Mouse (Mus musculus) liver, adult 2 months (tissue): Measurements from ENCODE around the gene Sgcg. TPM values are rescaled to one million over a fixed set of nuclear protein-coding genes. Genes with fewer than 3 reads are reported as not detected.

Experiments used
- DNase-seq: peaks from one replicate; pipeline ENCODE4 v3.0.0-alpha.2; 2011; ENCODE audit warnings: low read depth, low spot score; ENCODE audit errors: extremely low read depth
- H3K27ac ChIP-seq: fragments of 200-500 bp; replicated peaks from 2 replicates; pipeline ENCODE4 v1.5.1; 2012; ENCODE audit warnings: low read depth, mild to moderate bottlenecking, control low read depth, inconsistent platforms, low read length; ENCODE audit not compliant: insufficient read depth
- H3K27me3 ChIP-seq: fragments of 200-500 bp; 2 replicates; pipeline ENCODE4 v1.6.1; 2012; ENCODE audit warnings: mild to moderate bottlenecking, moderate library complexity, low read length, inconsistent platforms; ENCODE audit not compliant: control insufficient read depth, insufficient read depth
- H3K36me3 ChIP-seq: fragments of 200-500 bp; 2 replicates; pipeline ENCODE4 v1.6.1; 2012; ENCODE audit warnings: low read length, inconsistent platforms; ENCODE audit not compliant: control insufficient read depth, insufficient read depth
- H3K4me1 ChIP-seq: fragments of 200-500 bp; 2 replicates; pipeline ENCODE4 v1.6.1; 2011; ENCODE audit warnings: low read length; ENCODE audit not compliant: control insufficient read depth, insufficient read depth
- H3K4me3 ChIP-seq: fragments of 200-500 bp; 2 replicates; pipeline ENCODE4 v1.5.1; 2011; ENCODE audit warnings: low read depth, mild to moderate bottlenecking, control low read depth, low read length, moderate library complexity; ENCODE audit not compliant: insufficient read depth
- H3K79me2 ChIP-seq: fragments of 200-500 bp; 2 replicates; pipeline ENCODE4 v1.6.1; 2012; ENCODE audit warnings: inconsistent platforms, mild to moderate bottlenecking, low read length, moderate library complexity; ENCODE audit not compliant: control insufficient read depth, insufficient read depth
- H3K9ac ChIP-seq: fragments of 200-500 bp; 2 replicates; pipeline ENCODE4 v1.6.1; 2012; ENCODE audit warnings: low read depth, mild to moderate bottlenecking, control low read depth, inconsistent platforms, low read length
- CTCF ChIP-seq: fragments of 200-500 bp; IDR thresholded peaks from 2 replicates; pipeline ENCODE4 v1.5.1; 2011; ENCODE audit warnings: low read depth, low read length, control low read depth
- POLR2A ChIP-seq: fragments of 200-500 bp; IDR thresholded peaks from 2 replicates; pipeline ENCODE4 v1.6.1; 2011; ENCODE audit warnings: low read length, control low read depth; ENCODE audit not compliant: insufficient read depth; ENCODE audit errors: extremely low read depth
- WGBS: fragments of 180-500 bp; shearing (Covaris S2); methylation state at CpG from one replicate; pipeline ENCODE4 v1.1.7; 2018; 5-methylcytosine and 5-hydroxymethylcytosine counted together
- polyA plus RNA-seq: library from polyadenylated mRNA; depleted of rRNA; stranded (reverse); fragments of >200 nt; gene quantifications from 2 replicates; pipeline ENCODE4 v1.2.3, GENCODE M21; 2012
- total RNA-seq: library from RNA; depleted of rRNA; stranded (reverse); fragments of >200 nt; gene quantifications from 2 replicates; pipeline ENCODE4 v1.2.3, GENCODE M21; 2014

Gene Sgcg
- total and polyA plus RNA-seq, 2 experiments: 0.18 TPM; not detected in 1

GRCm38 (mm10) chr14:61229763-61230162 lies 28.5 kb downstream of the Sgcg start:
- Histone ChIP-seq H3K27ac (no peak overlapping the region), H3K36me3 (no peaks in the 10 kb centered on the region), H3K79me2 (no peaks in the 10 kb centered on the region), H3K27me3 (0 out of 2 replicates have a peak, but pooled peaks cover 2% of the 10 kb centered on the region), H3K4me3 (no peak overlapping the region), H3K9ac (no peak overlapping the region), H3K4me1 (no peaks in the 10 kb centered on the region)
- no peak for DNase-seq
- TF ChIP-seq POLR2A (no peak), CTCF (no peak)
- 82% methylated on average over 5 of the region's 5 CpGs for WGBS

DNA sequence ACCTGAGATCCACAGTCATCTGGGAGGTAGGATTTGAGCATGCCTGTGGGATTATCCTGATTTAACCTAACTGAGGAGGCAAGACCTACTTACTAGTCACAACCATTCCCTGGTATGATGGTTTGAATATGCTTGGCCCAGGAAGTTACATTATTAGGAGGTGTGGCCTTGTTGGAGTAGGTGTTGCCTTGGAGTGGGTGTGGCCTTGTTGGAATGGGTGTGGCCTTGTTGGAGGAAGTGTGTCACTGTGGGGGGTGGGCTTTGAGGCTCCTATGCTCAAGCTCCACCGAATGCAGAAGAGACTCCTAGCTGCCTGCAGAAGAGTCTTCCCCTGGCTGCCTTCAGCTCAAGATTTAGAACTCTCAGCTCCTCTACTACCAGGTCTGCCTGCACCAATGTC lies 32.1 kb downstream of the Sgcg start:
- TF ChIP-seq CTCF (no peak), POLR2A (no peak)

GRCm38 (mm10) chr14:61224387-61225077 lies 33.8 kb downstream of the Sgcg start:
- H3K79me2 ChIP-seq: no peaks in the 10 kb centered on the region
- H3K9ac ChIP-seq: no peak overlapping the region
- H3K36me3 ChIP-seq: no peaks in the 10 kb centered on the region
- TF ChIP-seq POLR2A (no peak), CTCF (no peak)
- H3K4me3 ChIP-seq: no peak overlapping the region
- 0 out of 2 replicates have a peak, but pooled peaks cover 3% of the 10 kb centered on the region for H3K27me3 ChIP-seq
- WGBS: 88% methylated on average over 5 of the region's 5 CpGs
- no peak for DNase-seq
- H3K27ac ChIP-seq: no peak overlapping the region
- H3K4me1 ChIP-seq: no peaks in the 10 kb centered on the region

More for the DNA sequence above, 32.1 kb downstream of the Sgcg start:
- H3K4me3 ChIP-seq: no peak overlapping the region
- WGBS: 70% methylated on average over 1 of the region's 1 CpGs
- DNase-seq: no peak
- 0 out of 2 replicates have a peak, but pooled peaks cover 3% of the 10 kb centered on the region for H3K27me3 ChIP-seq
- no peaks in the 10 kb centered on the region for H3K36me3 ChIP-seq
- no peaks in the 10 kb centered on the region for H3K4me1 ChIP-seq
- no peak overlapping the region for H3K27ac ChIP-seq
- no peaks in the 10 kb centered on the region for H3K79me2 ChIP-seq
- no peak overlapping the region for H3K9ac ChIP-seq

GRCm38 (mm10) chr14:61223740-61224139 lies 34.5 kb downstream of the Sgcg start:
- H3K4me3 ChIP-seq: no peak overlapping the region
- no peak for TF ChIP-seq POLR2A
- no peak for TF ChIP-seq CTCF
- 76% methylated on average over 4 of the region's 4 CpGs for WGBS
- H3K9ac ChIP-seq: no peak overlapping the region
- H3K27me3 ChIP-seq: 0 out of 2 replicates have a peak, but pooled peaks cover 3% of the 10 kb centered on the region
- H3K79me2 ChIP-seq: no peaks in the 10 kb centered on the region
- H3K27ac ChIP-seq: no peak overlapping the region
- no peaks in the 10 kb centered on the region for H3K4me1 ChIP-seq
- no peaks in the 10 kb centered on the region for H3K36me3 ChIP-seq
- no peak for DNase-seq

GRCm38 (mm10) chr14:61222506-61222905 lies 35.8 kb downstream of the Sgcg start:
- Histone ChIP-seq H3K4me3 (no peak overlapping the region), H3K4me1 (no peaks in the 10 kb centered on the region), H3K9ac (no peak overlapping the region), H3K27ac (no peak overlapping the region), H3K36me3 (no peaks in the 10 kb centered on the region), H3K27me3 (0 out of 2 replicates have a peak, but pooled peaks cover 3% of the 10 kb centered on the region), H3K79me2 (no peaks in the 10 kb centered on the region)
- no peak for DNase-seq
- TF ChIP-seq POLR2A (no peak), CTCF (no peak)
- 84% methylated on average over 6 of the region's 6 CpGs for WGBS

DNA sequence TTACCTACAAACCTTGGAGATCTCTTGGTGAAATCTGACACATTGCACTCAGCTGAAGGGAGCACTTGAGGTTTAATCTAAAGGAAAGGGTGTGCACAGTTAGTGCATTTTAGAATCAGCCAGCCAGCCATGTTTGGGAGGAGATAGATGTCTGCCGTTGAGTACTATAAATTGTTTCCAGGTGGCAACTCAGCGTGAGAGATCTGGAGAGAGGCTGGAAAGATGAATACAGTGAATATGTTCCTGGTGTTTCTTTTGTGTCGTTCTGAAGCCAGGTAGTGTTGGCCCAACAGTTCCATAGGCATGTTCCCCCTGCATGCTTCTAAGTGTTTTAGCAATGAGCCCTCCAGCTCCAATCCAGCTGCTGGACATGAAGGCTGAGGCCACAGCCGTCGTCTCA lies 37.1 kb downstream of the Sgcg start:
- TF ChIP-seq POLR2A (no peak), CTCF (no peak)
- Histone ChIP-seq H3K27ac (no peak overlapping the region), H3K4me3 (no peak overlapping the region), H3K9ac (no peak overlapping the region), H3K27me3 (0 out of 2 replicates have a peak, but pooled peaks cover 3% of the 10 kb centered on the region), H3K36me3 (no peaks in the 10 kb centered on the region), H3K79me2 (no peaks in the 10 kb centered on the region), H3K4me1 (no peaks in the 10 kb centered on the region)
- WGBS: 92% methylated on average over 5 of the region's 5 CpGs
- DNase-seq: no peak
